Mouse (Mus musculus): ENCODE results near the gene Eno3.

DNA sequence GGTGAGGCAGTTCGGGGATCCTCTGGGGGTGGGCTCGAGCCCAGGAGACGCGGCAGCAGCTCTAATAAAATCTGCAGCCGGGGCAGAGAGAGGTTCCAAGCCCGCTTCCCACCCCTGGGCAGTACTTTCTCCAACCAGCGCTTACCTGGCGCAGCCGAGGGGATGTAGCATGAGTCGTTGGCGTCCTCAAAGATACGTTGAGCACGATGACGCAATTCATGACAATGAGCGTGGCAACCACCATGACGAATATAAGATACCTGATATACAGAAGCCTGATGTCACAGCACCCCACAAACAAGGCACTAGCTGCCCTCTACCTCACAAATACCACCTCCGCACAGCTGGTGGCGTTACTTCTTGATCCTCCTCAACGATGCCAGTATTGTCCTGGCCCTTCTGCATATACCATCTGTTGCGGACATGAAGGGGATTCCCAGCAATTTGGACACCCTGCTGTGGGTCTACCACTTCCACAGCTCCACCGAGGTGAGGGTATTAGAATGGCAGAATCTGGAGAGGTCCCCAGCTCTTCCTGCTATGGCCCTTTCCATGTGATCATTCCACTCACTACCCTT lies 41.4 kb upstream of the Eno3 start, which contains the start of gene 4930544D05Rik:
- TF ChIP-seq HCFC1 (IDR thresholded peaks at IDR 0.05; ENCODE audit: low read depth, low read length): no peak
- TF ChIP-seq CTCF (conservative IDR thresholded peaks at IDR 0.05 in 1 of 2, IDR thresholded peaks at IDR 0.05 in 1 of 2; ENCODE audit: low read depth in 2 of 2, low read length in 2 of 2): no peak
- TF ChIP-seq CHD2 (IDR thresholded peaks at IDR 0.05; ENCODE audit: low read length): no peak
- no peak for TF ChIP-seq JUND (conservative IDR thresholded peaks at IDR 0.05; ENCODE audit: low read depth, low read length)
- TF ChIP-seq BHLHE40 (IDR thresholded peaks at IDR 0.05; ENCODE audit: low read depth, low read length): no peak
- TF ChIP-seq USF2 (conservative IDR thresholded peaks at IDR 0.05; ENCODE audit: low read depth, low read length): no peak
- TF ChIP-seq USF1 (IDR thresholded peaks at IDR 0.05; ENCODE audit: low read depth, low read length): no peak
- no peak for TF ChIP-seq POLR2AphosphoS2 (IDR thresholded peaks at IDR 0.05; ENCODE audit: low read depth, low read length)
- no peak for TF ChIP-seq ZC3H11A (IDR thresholded peaks at IDR 0.05; ENCODE audit: low read depth, low read length)

Measured in CH12.LX (cell line).